40 mouse cellular contexts compared by ENCODE assay signal in the genomic region with DNA sequence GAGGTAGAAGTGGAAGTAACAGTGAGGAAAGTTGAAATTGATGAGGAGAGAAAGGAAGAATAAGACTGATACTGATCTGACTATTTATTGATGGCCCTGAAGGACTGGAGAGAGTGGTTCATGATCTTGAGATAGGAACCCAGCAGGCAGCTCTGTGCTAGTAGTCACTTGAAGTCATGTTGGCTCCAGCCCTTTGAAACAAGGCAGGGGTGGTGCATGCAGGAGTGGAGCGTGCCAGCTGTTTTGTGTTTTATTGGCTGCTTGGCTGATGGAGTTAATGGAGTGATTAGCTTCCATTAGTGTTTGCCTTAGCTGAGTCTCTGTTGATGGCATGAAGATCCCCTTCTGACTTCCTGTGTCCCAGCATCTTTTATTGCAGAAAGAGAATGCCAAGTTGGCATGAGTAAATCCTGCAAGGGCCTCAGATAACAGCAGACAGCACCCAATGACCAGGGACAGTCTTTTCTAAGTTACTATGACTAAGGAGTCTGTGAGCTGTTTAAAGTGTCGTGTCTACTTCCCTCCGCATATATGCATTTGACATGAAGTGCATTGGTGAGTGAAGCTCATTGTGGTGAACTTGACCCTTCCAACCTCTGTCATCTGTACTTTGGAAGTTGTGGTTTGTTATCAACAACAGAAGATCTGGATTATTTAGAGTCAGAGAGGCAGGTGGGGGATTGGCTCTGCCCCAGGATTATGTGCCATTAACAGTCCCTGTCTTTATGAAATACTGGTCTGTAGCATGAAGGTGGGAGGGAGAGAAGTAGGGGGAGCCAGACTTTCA. TPM values are rescaled to one million over a fixed set of nuclear protein-coding genes. Genes with fewer than 3 reads are reported as not detected.
A peak's percentile ranks its signal among the peaks of the same experiment; 100 is the strongest.
DNase-seq lines count a peak whose midpoint lies in the region; ATAC-seq and TF ChIP-seq lines count a peak whose summit lies in the region.
"Had no signal": no experiment of that assay in that cellular context is flagged by ENCODE, and none has a peak within 500 bp of the region (broad histone marks: within the 10 kb centered on the region; RNA-seq: fewer than 3 reads in every experiment).

No protein-coding gene starts in this region.

- peak; percentile 89 for DNase-seq in heart, adult 11 months
- DNase-seq in heart, postnatal 10 days, result no peak
- peak; percentile 15 for DNase-seq in kidney, adult 9 months
- DNase-seq in liver, postnatal 0 days, result no peak
- no peak for DNase-seq in liver, embryonic 11.5 days (ENCODE audit: low spot score)
- no peak for DNase-seq in thymus, postnatal 36 days
- DNase-seq: adrenal gland, postnatal 25 days; cerebellum, adult 18-20 months; cerebellum, postnatal 10 days; forebrain, postnatal 0 days; gastrocnemius, postnatal 10 days; heart, postnatal 14 days; layer of hippocampus, postnatal 36 days; lung, postnatal 4 days; right cerebral cortex, adult 18-20 months; spleen, adult 18-20 months; thymus, adult 18-20 months; thymus, postnatal 25 days had no signal

- no peak for TF ChIP-seq EP300 in liver, postnatal 0 days (IDR thresholded peaks at IDR 0.05; ENCODE audit: low read depth)

- no peak overlapping the region for H3K4me2 ChIP-seq in kidney, embryonic 14.5 days (replicated peaks; ENCODE audit: low read depth, low read length)
- H3K4me2 ChIP-seq in liver, postnatal 0 days (ENCODE audit: low read depth, low read length), result no peak overlapping the region
- H3K4me2 ChIP-seq in liver, embryonic 11.5 days, result no peak overlapping the region
- H3K4me2 ChIP-seq: forebrain, embryonic 12.5 days; heart, embryonic 12.5 days; limb, embryonic 13.5 days; neural tube, embryonic 12.5 days had no signal

- ATAC-seq in kidney, embryonic 14.5 days (ENCODE audit: low FRiP score, low TSS enrichment), result no peak
- no peak for ATAC-seq in liver, postnatal 0 days
- no peak for ATAC-seq in liver, embryonic 11.5 days (replicated peaks; ENCODE audit: low FRiP score)
- ATAC-seq: CD4-positive, CD25-positive, alpha-beta regulatory T cell, adult 4 months; forebrain, postnatal 0 days; hindbrain, embryonic 16.5 days; lung, postnatal 0 days; midbrain, embryonic 16.5 days had no signal

- no peak overlapping the region for H3K27ac ChIP-seq in kidney, embryonic 14.5 days (ENCODE audit: low read depth, low read length)
- peak overlapping the region; percentile 69 for H3K27ac ChIP-seq in liver, postnatal 0 days (ENCODE audit: low read depth)
- H3K27ac ChIP-seq in liver, embryonic 11.5 days (ENCODE audit: low read depth, low read length), result no peak overlapping the region
- H3K27ac ChIP-seq in macrophage, result peak overlapping the region; percentile 12; the same call in 1 of the 2 replicates
- H3K27ac ChIP-seq: forebrain, embryonic 12.5 days; limb, embryonic 13.5 days; midbrain, embryonic 10.5 days; neural tube, embryonic 12.5 days had no signal

- no peaks in the 10 kb centered on the region for H3K27me3 ChIP-seq in kidney, embryonic 14.5 days (ENCODE audit: control insufficient read depth, insufficient read depth, low read length)
- no peaks in the 10 kb centered on the region for H3K27me3 ChIP-seq in liver, postnatal 0 days (ENCODE audit: insufficient read depth, low read length)
- H3K27me3 ChIP-seq in liver, embryonic 11.5 days (replicated peaks; ENCODE audit: control insufficient read depth, insufficient read depth, low read length), result no peaks in the 10 kb centered on the region
- H3K27me3 ChIP-seq: forebrain, embryonic 12.5 days; heart, embryonic 12.5 days; limb, embryonic 13.5 days; neural tube, embryonic 12.5 days had no signal

- H3K9me3 ChIP-seq in kidney, embryonic 14.5 days (ENCODE audit: control insufficient read depth, low read length), result no peaks in the 10 kb centered on the region
- no peaks in the 10 kb centered on the region for H3K9me3 ChIP-seq in liver, postnatal 0 days (ENCODE audit: low read length)
- no peaks in the 10 kb centered on the region for H3K9me3 ChIP-seq in liver, embryonic 11.5 days (ENCODE audit: control insufficient read depth, low read length)
- H3K9me3 ChIP-seq: forebrain, embryonic 12.5 days; heart, embryonic 12.5 days; limb, embryonic 13.5 days; midbrain, embryonic 10.5 days; neural tube, embryonic 12.5 days had no signal

- H3K9ac ChIP-seq in kidney, embryonic 14.5 days (ENCODE audit: low read depth, low read length), result no peak overlapping the region
- H3K9ac ChIP-seq in liver, postnatal 0 days (replicated peaks), result no peak overlapping the region
- no peak overlapping the region for H3K9ac ChIP-seq in liver, embryonic 11.5 days (ENCODE audit: low read depth, low read length)
- H3K9ac ChIP-seq: forebrain, embryonic 12.5 days; forebrain, postnatal 0 days; heart, embryonic 12.5 days; limb, embryonic 13.5 days; neural tube, embryonic 12.5 days had no signal

- peaks cover 4% of the 10 kb centered on the region; the same call in 1 of the 2 replicates for H3K36me3 ChIP-seq in kidney, embryonic 14.5 days (ENCODE audit: control insufficient read depth, insufficient read depth, low read length)
- H3K36me3 ChIP-seq in liver, postnatal 0 days (replicated peaks; ENCODE audit: insufficient read depth, low read length), result no peaks in the 10 kb centered on the region
- H3K36me3 ChIP-seq in liver, embryonic 11.5 days (ENCODE audit: control insufficient read depth, insufficient read depth, low read length), result no peaks in the 10 kb centered on the region
- no peaks in the 10 kb centered on the region for H3K36me3 ChIP-seq in macrophage (ENCODE audit: inconsistent target)
- H3K36me3 ChIP-seq: forebrain, embryonic 12.5 days; midbrain, embryonic 10.5 days; neural tube, embryonic 12.5 days had no signal

- TF ChIP-seq CTCF in liver, postnatal 0 days (IDR thresholded peaks at IDR 0.05; ENCODE audit: low read depth), result no peak

- WGBS in kidney, embryonic 14.5 days, result 65% methylated on average over 3 of the region's 3 CpGs
- 71% methylated on average over 3 of the region's 3 CpGs for WGBS in liver, postnatal 0 days (ENCODE audit: insufficient replicate concordance)
- WGBS in liver, embryonic 11.5 days, result 65% methylated on average over 3 of the region's 3 CpGs
- 97% methylated on average over 3 of the region's 3 CpGs for WGBS in macrophage (ENCODE audit: missing documents)

- peaks cover 12% of the 10 kb centered on the region; the same call in 1 of the 2 replicates for H3K4me1 ChIP-seq in kidney, embryonic 14.5 days (ENCODE audit: control insufficient read depth, insufficient read depth, low read length)
- H3K4me1 ChIP-seq in liver, postnatal 0 days (ENCODE audit: insufficient read depth), result peaks cover 29% of the 10 kb centered on the region
- peaks cover 22% of the 10 kb centered on the region for H3K4me1 ChIP-seq in liver, embryonic 11.5 days (replicated peaks; ENCODE audit: control insufficient read depth, insufficient read depth, low read length)
- H3K4me1 ChIP-seq: forebrain, embryonic 12.5 days; midbrain, embryonic 10.5 days; neural tube, embryonic 12.5 days had no signal

- no peak overlapping the region for H3K4me3 ChIP-seq in kidney, embryonic 14.5 days (ENCODE audit: low read length)
- no peak overlapping the region for H3K4me3 ChIP-seq in liver, postnatal 0 days (ENCODE audit: low read depth, low read length)
- no peak overlapping the region for H3K4me3 ChIP-seq in liver, embryonic 11.5 days (ENCODE audit: low read depth, low read length)
- H3K4me3 ChIP-seq in macrophage (ENCODE audit: inconsistent target), result no peak overlapping the region
- H3K4me3 ChIP-seq: forebrain, embryonic 12.5 days; heart, embryonic 12.5 days; limb, embryonic 13.5 days; midbrain, embryonic 10.5 days; neural tube, embryonic 12.5 days had no signal

- intact Hi-C loops in heart, postnatal 10 days (cut with DNase I), result no loop called here

- peaks cover 45% of the 10 kb centered on the region; the same call in 1 of the 2 replicates for H3K79me2 ChIP-seq in macrophage (ENCODE audit: inconsistent target)

RNA-seq across cellular contexts. Expression of gene Ppfibp1, which starts 17.9 kb away (rescaled TPM):
- total RNA-seq in heart, postnatal 10 days (2021), result 100 to 1,000 TPM in 1 of 2 experiments, 10 to 100 TPM in 1; 78.5 to 106 TPM
- polyA plus RNA-seq in kidney, embryonic 14.5 days (2014; fragmentation: Nextera tagmentation; extraction: Ambion mirVana), result 34.7 and 80.1 TPM in 2 replicates
- 8.9 and 11.3 TPM in 2 replicates for polyA plus RNA-seq in liver, postnatal 0 days (2015; fragmentation: Nextera tagmentation; extraction: Ambion mirVana)
- polyA plus RNA-seq in liver, embryonic 11.5 days (2014; fragmentation: Nextera tagmentation; extraction: Ambion mirVana), result 31.1 and 33.1 TPM in 2 replicates
- 1,000 to 10,000 TPM in 2 of 26 experiments, 100 to 1,000 TPM in 11, 10 to 100 TPM in 13; 69.3 to 1,140 (median 101) TPM for total RNA-seq in macrophage (2018; cell fraction: chromatin; rRNA removed)
- total RNA-seq in macrophage (2018; cell fraction: cytosol; rRNA removed), result 100 to 1,000 TPM in 1 of 26 experiments, 10 to 100 TPM in 25; 27.6 to 138 (median 34.7) TPM
- total RNA-seq in macrophage (2018; cell fraction: nucleus; rRNA removed), result 100 to 1,000 TPM in 5 of 26 experiments, 10 to 100 TPM in 21; 34.5 to 464 (median 54.9) TPM
- 23.9 to 52.2 TPM (median 31.5 TPM) in 3 replicates for polyA plus RNA-seq in macrophage (2018)

RNA-seq across cellular contexts. Expression of gene 1700034J05Rik, which starts 48.0 kb away (rescaled TPM):
- not detected for total RNA-seq in heart, postnatal 10 days (2021)
- 0.37 and 0.45 TPM in 2 replicates for polyA plus RNA-seq in kidney, embryonic 14.5 days (2014; fragmentation: Nextera tagmentation; extraction: Ambion mirVana)
- 0.05 TPM in 1 of 2 replicates, not detected in the other for polyA plus RNA-seq in liver, postnatal 0 days (2015; fragmentation: Nextera tagmentation; extraction: Ambion mirVana)
- 0.08 and 0.17 TPM in 2 replicates for polyA plus RNA-seq in liver, embryonic 11.5 days (2014; fragmentation: Nextera tagmentation; extraction: Ambion mirVana)
- not detected for total RNA-seq in macrophage (2018; cell fraction: chromatin; rRNA removed)
- total RNA-seq in macrophage (2018; cell fraction: cytosol; rRNA removed), result not detected
- total RNA-seq in macrophage (2018; cell fraction: nucleus; rRNA removed), result not detected
- not detected in 3 replicates for polyA plus RNA-seq in macrophage (2018)
- total RNA-seq: adrenal gland, adult 18-20 months; adrenal gland, postnatal 25 days; forebrain, postnatal 0 days; gastrocnemius, postnatal 10 days; granulocyte monocyte progenitor cell, adult 5-6 weeks; heart, postnatal 14 days; layer of hippocampus, postnatal 36 days; left cerebral cortex, postnatal 10 days had no signal
- polyA plus RNA-seq: CD4-positive, CD25-positive, alpha-beta regulatory T cell, adult 4 months; cortical plate, adult 2 months; forebrain, embryonic 12.5 days; forebrain, postnatal 0 days; large intestine, adult 2 months; stomach, postnatal 0 days had no signal

RNA-seq across cellular contexts. Expression of gene Smco2, which starts 56.3 kb away (rescaled TPM):
- under 1 TPM; 0.40 to 0.62 TPM for total RNA-seq in heart, postnatal 10 days (2021)
- polyA plus RNA-seq in kidney, embryonic 14.5 days (2014; fragmentation: Nextera tagmentation; extraction: Ambion mirVana), result not detected in 2 replicates
- not detected in 2 replicates for polyA plus RNA-seq in liver, postnatal 0 days (2015; fragmentation: Nextera tagmentation; extraction: Ambion mirVana)
- polyA plus RNA-seq in liver, embryonic 11.5 days (2014; fragmentation: Nextera tagmentation; extraction: Ambion mirVana), result not detected in 2 replicates
- not detected for total RNA-seq in macrophage (2018; cell fraction: chromatin; rRNA removed)
- total RNA-seq in macrophage (2018; cell fraction: cytosol; rRNA removed), result not detected
- total RNA-seq in macrophage (2018; cell fraction: nucleus; rRNA removed), result not detected
- not detected in 3 replicates for polyA plus RNA-seq in macrophage (2018)
- total RNA-seq: adrenal gland, adult 18-20 months; adrenal gland, postnatal 25 days; forebrain, postnatal 0 days; gastrocnemius, postnatal 10 days; granulocyte monocyte progenitor cell, adult 5-6 weeks; layer of hippocampus, postnatal 36 days; left cerebral cortex, postnatal 10 days had no signal
- polyA plus RNA-seq: CD4-positive, CD25-positive, alpha-beta regulatory T cell, adult 4 months; embryonic facial prominence, embryonic 14.5 days; forebrain, embryonic 12.5 days; forebrain, postnatal 0 days; heart, embryonic 12.5 days; hindbrain, embryonic 11.5 days; hindbrain, embryonic 16.5 days; intestine, embryonic 14.5 days; kidney, postnatal 0 days; large intestine, adult 2 months; limb, embryonic 13.5 days; liver, embryonic 16.5 days; lung, postnatal 0 days; midbrain, embryonic 10.5 days; midbrain, embryonic 16.5 days; neural tube, embryonic 12.5 days; stomach, postnatal 0 days had no signal

Comparison
In these comparisons a context has a peak if more than half of its experiments do, and no peak if none do; other contexts are left out.
1. DNase-seq: peak in heart, adult 11 months (single experiment) and kidney, adult 9 months (single experiment); none in heart, postnatal 10 days (0 of 2), liver, postnatal 0 days (single experiment), liver, embryonic 11.5 days (single experiment) and thymus, postnatal 36 days (0 of 2).
2. H3K27ac ChIP-seq: peak in liver, postnatal 0 days (single experiment) and macrophage (single experiment); none in kidney, embryonic 14.5 days (single experiment) and liver, embryonic 11.5 days (single experiment).